In genomic region chr3:51741824-51742223, GRCm38 (mm10) we compare ENCODE assay signal across 13 mouse cellular contexts.
A peak's percentile ranks its signal among the peaks of the same experiment; 100 is the strongest.
DNase-seq lines count a peak whose midpoint lies in the region; ATAC-seq lines count a peak whose summit lies in the region.
"Had no signal": no experiment of that assay in that cellular context is flagged by ENCODE, and none has a peak within 500 bp of the region (broad histone marks: within the 10 kb centered on the region; RNA-seq: fewer than 3 reads in every experiment).

No protein-coding gene starts in this region.

- peak overlapping the region; percentile 56 for H3K27ac ChIP-seq in hindbrain, embryonic 10.5 days
- H3K27ac ChIP-seq in hindbrain, embryonic 16.5 days (ENCODE audit: low read depth, low read length), result no peak overlapping the region
- peak overlapping the region; percentile 68 for H3K27ac ChIP-seq in heart, embryonic 13.5 days (replicated peaks)
- H3K27ac ChIP-seq in midbrain, embryonic 11.5 days (ENCODE audit: low read depth, low read length), result no peak overlapping the region; the same call in 1 of the 2 replicates
- H3K27ac ChIP-seq: left cerebral cortex, adult 2 months had no signal

- intact Hi-C loops in gastrocnemius, postnatal 14 days (cut with DNase I; ENCODE audit: low total_unique reads), result no loop called here

- no peaks in the 10 kb centered on the region for H3K36me3 ChIP-seq in hindbrain, embryonic 10.5 days
- no peaks in the 10 kb centered on the region for H3K36me3 ChIP-seq in hindbrain, embryonic 16.5 days (ENCODE audit: control insufficient read depth, insufficient read depth, low read length)
- no peaks in the 10 kb centered on the region for H3K36me3 ChIP-seq in heart, embryonic 13.5 days
- H3K36me3 ChIP-seq in midbrain, embryonic 11.5 days (ENCODE audit: control insufficient read depth, insufficient read depth, low read length), result no peaks in the 10 kb centered on the region

- WGBS in hindbrain, embryonic 10.5 days, result 83% methylated on average over 10 of the region's 10 CpGs
- 72% methylated on average over 10 of the region's 10 CpGs for WGBS in hindbrain, embryonic 16.5 days
- 55% methylated on average over 10 of the region's 10 CpGs for WGBS in heart, embryonic 13.5 days
- 86% methylated on average over 10 of the region's 10 CpGs for WGBS in midbrain, embryonic 11.5 days

- H3K4me1 ChIP-seq in hindbrain, embryonic 10.5 days (replicated peaks), result peaks cover 53% of the 10 kb centered on the region
- H3K4me1 ChIP-seq in hindbrain, embryonic 16.5 days (ENCODE audit: control insufficient read depth, insufficient read depth, low read depth, low read length), result peaks cover 10% of the 10 kb centered on the region
- H3K4me1 ChIP-seq in heart, embryonic 13.5 days, result peaks cover 69% of the 10 kb centered on the region
- H3K4me1 ChIP-seq in midbrain, embryonic 11.5 days (ENCODE audit: control insufficient read depth, insufficient read depth, low read length), result peaks cover 11% of the 10 kb centered on the region

- no peak overlapping the region for H3K4me3 ChIP-seq in hindbrain, embryonic 10.5 days
- H3K4me3 ChIP-seq in hindbrain, embryonic 16.5 days (ENCODE audit: low read length), result no peak overlapping the region
- no peak overlapping the region for H3K4me3 ChIP-seq in heart, embryonic 13.5 days
- H3K4me3 ChIP-seq in midbrain, embryonic 11.5 days (ENCODE audit: low read depth, low read length), result no peak overlapping the region
- H3K4me3 ChIP-seq: left cerebral cortex, adult 2 months had no signal

- no peaks in the 10 kb centered on the region for H3K27me3 ChIP-seq in hindbrain, embryonic 10.5 days (ENCODE audit: insufficient read depth, poor library complexity, severe bottlenecking)
- H3K27me3 ChIP-seq in hindbrain, embryonic 16.5 days (replicated peaks; ENCODE audit: control insufficient read depth, insufficient read depth, low read length), result no peaks in the 10 kb centered on the region
- no peaks in the 10 kb centered on the region for H3K27me3 ChIP-seq in heart, embryonic 13.5 days (replicated peaks)
- H3K27me3 ChIP-seq in midbrain, embryonic 11.5 days (ENCODE audit: control insufficient read depth, insufficient read depth, low read length), result no peaks in the 10 kb centered on the region

- no peak overlapping the region for H3K9ac ChIP-seq in hindbrain, embryonic 16.5 days (ENCODE audit: low read depth, low read length)
- H3K9ac ChIP-seq in heart, embryonic 13.5 days, result peak overlapping the region; percentile 56; the same call in 1 of the 2 replicates
- peak overlapping the region; percentile 5; the same call in 1 of the 2 replicates for H3K9ac ChIP-seq in midbrain, embryonic 11.5 days (ENCODE audit: low read length)

- H3K4me2 ChIP-seq in hindbrain, embryonic 16.5 days (ENCODE audit: low read length), result no peak overlapping the region
- H3K4me2 ChIP-seq in heart, embryonic 13.5 days, result peak overlapping the region; percentile 25; the same call in 1 of the 2 replicates
- no peak overlapping the region for H3K4me2 ChIP-seq in midbrain, embryonic 11.5 days

- no peaks in the 10 kb centered on the region for H3K9me3 ChIP-seq in hindbrain, embryonic 10.5 days
- H3K9me3 ChIP-seq in hindbrain, embryonic 16.5 days (ENCODE audit: control insufficient read depth, low read length), result no peaks in the 10 kb centered on the region
- no peaks in the 10 kb centered on the region for H3K9me3 ChIP-seq in heart, embryonic 13.5 days
- no peaks in the 10 kb centered on the region for H3K9me3 ChIP-seq in midbrain, embryonic 11.5 days (ENCODE audit: control insufficient read depth, low read length)

- no peak for DNase-seq in hindbrain, embryonic 10.5 days (ENCODE audit: low spot score)
- peak; percentile 31 for DNase-seq in brain, adult 2 months (ENCODE audit: low read depth, low spot score)
- DNase-seq in midbrain, embryonic 11.5 days (ENCODE audit: low spot score, missing footprints), result no peak
- no peak for DNase-seq in gastrocnemius, postnatal 14 days
- DNase-seq in testis, postnatal 10 days (ENCODE audit: low spot score), result no peak
- no peak for DNase-seq in layer of hippocampus, adult 11-12 months (ENCODE audit: low spot score)
- DNase-seq: cerebellum, adult 11-12 months; kidney, adult 11 months; right cerebral cortex, adult 18-20 months had no signal

- no peak for ATAC-seq in hindbrain, embryonic 16.5 days
- ATAC-seq in heart, embryonic 13.5 days (ENCODE audit: extremely low read depth, insufficient number of reproducible peaks, low FRiP score, low TSS enrichment), result no peak
- ATAC-seq in midbrain, embryonic 11.5 days (ENCODE audit: low FRiP score), result no peak
- ATAC-seq: CD4-positive, CD25-positive, alpha-beta regulatory T cell, adult 4 months had no signal

Comparison
In these comparisons a context has a peak if more than half of its experiments do, and no peak if none do; other contexts are left out.
1. H3K27ac ChIP-seq: peak in hindbrain, embryonic 10.5 days (single experiment) and heart, embryonic 13.5 days (single experiment); none in hindbrain, embryonic 16.5 days (single experiment) and midbrain, embryonic 11.5 days (single experiment).